Mouse (Mus musculus): ENCODE results near the gene Mfsd5.

GRCm38 (mm10) chr15:102270274-102270960 lies 8.8 kb upstream of the Mfsd5 start, which contains the start of gene Gm9918:
- TF ChIP-seq RAD21 (IDR thresholded peaks at IDR 0.05; ENCODE audit: low read depth, low read length) (no peak), USF1 (IDR thresholded peaks at IDR 0.05; ENCODE audit: low read depth, low read length) (no peak), GATA1 (IDR thresholded peaks at IDR 0.05; ENCODE audit: low read depth, low read length) (no peak), MAFK (IDR thresholded peaks at IDR 0.05; ENCODE audit: borderline replicate concordance, low read depth, low read length) (no peak), POLR2A (IDR thresholded peaks at IDR 0.05; ENCODE audit: control insufficient read depth in 1 of 2, insufficient read depth in 1 of 2, low read depth in 1 of 2, low read length in 2 of 2, poor library complexity in 1 of 2) (no peak), CTCF (IDR thresholded peaks at IDR 0.05 in 2 of 3, conservative IDR thresholded peaks at IDR 0.05 in 1 of 3; ENCODE audit: control insufficient read depth in 1 of 3, insufficient read depth in 1 of 3, low read depth in 2 of 3, low read length in 3 of 3, poor library complexity in 1 of 3, severe bottlenecking in 1 of 3) (no peak)

All from MEL (cell line).